Mouse (Mus musculus) CH12.LX (cell line): ENCODE measurements around the gene Pcdh15. TPM values are rescaled to one million over a fixed set of nuclear protein-coding genes. Genes with fewer than 3 reads are reported as not detected.

Experiments
- DNase-seq: peaks from one replicate; pipeline ENCODE4 v3.0.0-alpha.2; 2013; ENCODE audit errors: extremely low read depth
- H3K27ac ChIP-seq: 2 replicates; pipeline ENCODE4 v1.5.1; 2012; ENCODE audit warnings: low read depth, mild to moderate bottlenecking, control low read depth, moderate library complexity; ENCODE audit not compliant: insufficient read depth
- H3K27me3 ChIP-seq: replicated peaks from 2 replicates; pipeline ENCODE3; 2012; ENCODE audit warnings: inconsistent platforms
- H3K36me3 ChIP-seq, 2 experiments: replicated peaks in 1 of 2; 2 replicates each; pipeline versions ENCODE3 to v1.6.1; 2012; ENCODE audit warnings: inconsistent platforms in 1 of 2, low read length in 1 of 2, mild to moderate bottlenecking in 1 of 2, mixed read lengths in 1 of 2, moderate library complexity in 1 of 2; ENCODE audit not compliant: control insufficient read depth in 1 of 2, insufficient read depth in 1 of 2
- H3K4me1 ChIP-seq, 2 experiments: 2 replicates each; pipeline ENCODE4 v1.6.1; 2012; ENCODE audit warnings: inconsistent platforms in 1 of 2, moderate library complexity in 1 of 2; ENCODE audit not compliant: insufficient read depth in 2 of 2, control insufficient read depth in 1 of 2
- H3K4me2 ChIP-seq: 2 replicates; pipeline ENCODE4 v1.6.1; 2012; ENCODE audit warnings: low read depth, mild to moderate bottlenecking, control low read depth; ENCODE audit not compliant: poor library complexity, insufficient read depth, severe bottlenecking
- H3K4me3 ChIP-seq, 3 experiments: fragments of 150-350 bp in 1 of 3; sonication (generic) in 1 of 3; replicated peaks in 1 of 3; 2 replicates each; pipeline versions ENCODE3 to v1.5.1; 2011 to 2012; ENCODE audit warnings: low read depth in 2 of 3, low read length in 2 of 3, mild to moderate bottlenecking in 2 of 3, moderate library complexity in 2 of 3, control low read depth in 1 of 3, improper control_type of control experiment in 1 of 3, inconsistent platforms in 1 of 3, mixed read lengths in 1 of 3; ENCODE audit not compliant: poor library complexity in 1 of 3
- H3K79me2 ChIP-seq: replicated peaks from 2 replicates; pipeline ENCODE4 v1.6.1; 2012; ENCODE audit warnings: mild to moderate bottlenecking, moderate library complexity; ENCODE audit not compliant: control insufficient read depth, poor library complexity, insufficient read depth, severe bottlenecking; ENCODE audit errors: extremely low read depth
- H3K9ac ChIP-seq: 2 replicates; pipeline ENCODE4 v1.6.1; 2012; ENCODE audit warnings: low read depth, mild to moderate bottlenecking, control low read depth, moderate library complexity; ENCODE audit not compliant: insufficient read depth
- H3K9me3 ChIP-seq: replicated peaks from 2 replicates; pipeline ENCODE3; 2012; ENCODE audit warnings: low read length, inconsistent platforms, mixed read lengths
- ELF1 ChIP-seq: IDR thresholded peaks from 2 replicates; pipeline ENCODE4 v1.6.1; 2014; ENCODE audit warnings: low read depth, mild to moderate bottlenecking, inconsistent platforms, low read length, improper control_type of control experiment
- EP300 ChIP-seq: IDR thresholded peaks from 2 replicates; pipeline ENCODE4 v1.6.1; 2011; ENCODE audit warnings: low read length, improper control_type of control experiment
- ETS1 ChIP-seq: conservative IDR thresholded peaks from 2 replicates; pipeline ENCODE4 v1.6.1; 2012; ENCODE audit warnings: low read depth, mild to moderate bottlenecking, inconsistent platforms, low read length, improper control_type of control experiment, moderate library complexity
- IRF4 ChIP-seq: IDR thresholded peaks from 2 replicates; pipeline ENCODE4 v1.6.1; 2014; ENCODE audit warnings: low read depth, mild to moderate bottlenecking, inconsistent platforms, low read length, improper control_type of control experiment
- JUN ChIP-seq: IDR thresholded peaks from 2 replicates; pipeline ENCODE4 v1.6.1; 2011; ENCODE audit warnings: low read depth, mild to moderate bottlenecking, low read length, improper control_type of control experiment, moderate library complexity; ENCODE audit not compliant: insufficient read depth
- JUND ChIP-seq: conservative IDR thresholded peaks from 2 replicates; pipeline ENCODE4 v1.6.1; 2011; ENCODE audit warnings: low read depth, low read length, improper control_type of control experiment
- KAT2A ChIP-seq: IDR thresholded peaks from 2 replicates; pipeline ENCODE4 v1.6.1; 2012; ENCODE audit warnings: low read length, improper control_type of control experiment, inconsistent platforms; ENCODE audit not compliant: insufficient replicate concordance
- MAFK ChIP-seq: IDR thresholded peaks from 2 replicates; pipeline ENCODE4 v1.6.1; 2011; ENCODE audit warnings: low read length, improper control_type of control experiment; ENCODE audit not compliant: insufficient replicate concordance
- MAX ChIP-seq: IDR thresholded peaks from 2 replicates; pipeline ENCODE4 v1.6.1; 2011; ENCODE audit warnings: low read length, improper control_type of control experiment
- MEF2A ChIP-seq: IDR thresholded peaks from 2 replicates; pipeline ENCODE4 v1.6.1; 2014; ENCODE audit warnings: low read depth, mild to moderate bottlenecking, inconsistent platforms, low read length, improper control_type of control experiment, borderline replicate concordance
- MYC ChIP-seq: IDR thresholded peaks from 2 replicates; pipeline ENCODE4 v1.6.1; 2011; ENCODE audit warnings: low read depth, mild to moderate bottlenecking, improper control_type of control experiment, low read length
- NELFE ChIP-seq: IDR thresholded peaks from 2 replicates; pipeline ENCODE4 v1.6.1; 2011; ENCODE audit warnings: low read depth, low read length, improper control_type of control experiment
- NRF1 ChIP-seq: IDR thresholded peaks from 2 replicates; pipeline ENCODE4 v1.6.1; 2014; ENCODE audit warnings: low read depth, mild to moderate bottlenecking, inconsistent platforms, low read length, improper control_type of control experiment, moderate library complexity
- PAX5 ChIP-seq: IDR thresholded peaks from 2 replicates; pipeline ENCODE4 v1.6.1; 2012; ENCODE audit warnings: low read length, inconsistent platforms, mixed read lengths
- POLR2A ChIP-seq: IDR thresholded peaks from 2 replicates; pipeline ENCODE4 v1.6.1; 2011; ENCODE audit warnings: low read depth, mild to moderate bottlenecking, improper control_type of control experiment, low read length
- POLR2AphosphoS2 ChIP-seq: IDR thresholded peaks from 2 replicates; pipeline ENCODE4 v1.6.1; 2011; ENCODE audit warnings: low read depth, low read length, improper control_type of control experiment
- RCOR1 ChIP-seq: conservative IDR thresholded peaks from 2 replicates; pipeline ENCODE4 v1.6.1; 2012; ENCODE audit warnings: low read depth, mild to moderate bottlenecking, inconsistent platforms, low read length, improper control_type of control experiment
- TBP ChIP-seq: conservative IDR thresholded peaks from 2 replicates; pipeline ENCODE4 v1.6.1; 2011; ENCODE audit warnings: low read depth, low read length, improper control_type of control experiment
- UBTF ChIP-seq: IDR thresholded peaks from 2 replicates; pipeline ENCODE4 v1.6.1; 2012; ENCODE audit warnings: low read depth, mild to moderate bottlenecking, inconsistent platforms, low read length, improper control_type of control experiment, moderate library complexity
- USF1 ChIP-seq: IDR thresholded peaks from 2 replicates; pipeline ENCODE4 v1.6.1; 2014; ENCODE audit warnings: low read depth, mild to moderate bottlenecking, inconsistent platforms, low read length, improper control_type of control experiment
- ZKSCAN1 ChIP-seq: IDR thresholded peaks from 2 replicates; pipeline ENCODE4 v1.6.1; 2012; ENCODE audit warnings: low read depth, inconsistent platforms, low read length, improper control_type of control experiment, borderline replicate concordance
- ZMIZ1 ChIP-seq: IDR thresholded peaks from 2 replicates; pipeline ENCODE4 v1.6.1; 2012; ENCODE audit warnings: low read depth, mild to moderate bottlenecking, inconsistent platforms, low read length, improper control_type of control experiment
- ZNF384 ChIP-seq: IDR thresholded peaks from 2 replicates; pipeline ENCODE4 v1.6.1; 2012; ENCODE audit warnings: low read depth, low read length, improper control_type of control experiment, inconsistent platforms
- dilution Hi-C: fragments of 300-500 bp; cut with MboI; formaldehyde crosslinking; loops from 2 replicates; pipeline ENCODE4 v1.14.3; 2020; ENCODE audit warnings: low sequenced_read_pairs; ENCODE audit not compliant: extremely low pct_unique_long_range_greater_than_20kb, extremely low pct_ligation_motif_present
- in situ Hi-C: fragments of 300-500 bp; cut with MboI; formaldehyde crosslinking; loops from 3 replicates; pipeline ENCODE4 v1.14.3; 2019; ENCODE audit warnings: low sequenced_read_pairs, low pct_ligation_motif_present, low pct_unique_long_range_greater_than_20kb, mixed read lengths
- polyA plus RNA-seq: library from polyadenylated mRNA; unstranded; fragments of >175 nt; gene quantifications from 2 replicates; pipeline ENCODE4 v1.2.1, GENCODE M21; 2012; ENCODE audit warnings: low read depth; ENCODE audit not compliant: insufficient read length
- total RNA-seq, 2 experiments: library from RNA; depleted of rRNA; stranded (reverse); fragments of 300-350 nt in 1 of 2; fragments of >200 nt in 1 of 2; gene quantifications; 2 replicates each; pipeline ENCODE4 v1.2.3; 2012 to 2014

The Pcdh15 gene
- total and polyA plus RNA-seq, 3 experiments = not detected

DNA sequence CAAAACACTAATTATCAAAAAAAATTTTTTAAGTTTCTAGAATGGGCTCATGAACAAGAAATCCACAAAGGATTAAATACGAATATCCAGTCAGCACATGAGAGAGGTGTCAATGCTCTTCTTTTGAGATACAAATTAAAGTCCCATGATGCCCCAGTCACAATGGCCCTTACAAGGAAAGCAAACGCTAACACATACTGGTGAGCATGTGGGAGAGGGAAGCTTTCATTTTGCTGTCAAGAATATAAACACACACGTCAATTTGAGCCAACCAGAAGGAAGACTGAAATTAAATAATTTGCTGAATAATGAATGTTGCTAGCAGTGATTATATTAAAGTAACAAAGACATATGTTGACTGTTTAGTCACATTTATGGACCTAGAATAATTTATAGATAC is 1470.5 kb downstream of the Pcdh15 start:
- DNase-seq = no peak
- no peak for TF ChIP-seq MAFK
- no peak for TF ChIP-seq MEF2A
- no peak for TF ChIP-seq USF1
- no peak for TF ChIP-seq PAX5
- no peak for TF ChIP-seq POLR2AphosphoS2
- no peak for TF ChIP-seq RCOR1
- no peak for TF ChIP-seq ZMIZ1
- TF ChIP-seq MYC = no peak
- TF ChIP-seq ELF1 = no peak
- no peak for TF ChIP-seq JUN
- no peak for TF ChIP-seq IRF4
- no peak for TF ChIP-seq NELFE
- no peak for TF ChIP-seq JUND
- TF ChIP-seq MAX = no peak
- TF ChIP-seq TBP = no peak
- TF ChIP-seq EP300 = no peak
- TF ChIP-seq POLR2A = no peak
- no peak for TF ChIP-seq NRF1
- Histone ChIP-seq H3K4me1 (peaks cover 0 to 2% of the 10 kb centered on the region in 2 experiments; a peak in 1 of 4 replicates), H3K4me3 (no peak overlapping the region), H3K9ac (no peak overlapping the region), H3K9me3 (no peaks in the 10 kb centered on the region), H3K4me2 (no peak overlapping the region), H3K79me2 (no peaks in the 10 kb centered on the region), H3K27ac (no peak overlapping the region), H3K27me3 (no peaks in the 10 kb centered on the region), H3K36me3 (no peaks in the 10 kb centered on the region)
- dilution Hi-C loops (no loop called here), in situ Hi-C loops (no loop called here)

DNA sequence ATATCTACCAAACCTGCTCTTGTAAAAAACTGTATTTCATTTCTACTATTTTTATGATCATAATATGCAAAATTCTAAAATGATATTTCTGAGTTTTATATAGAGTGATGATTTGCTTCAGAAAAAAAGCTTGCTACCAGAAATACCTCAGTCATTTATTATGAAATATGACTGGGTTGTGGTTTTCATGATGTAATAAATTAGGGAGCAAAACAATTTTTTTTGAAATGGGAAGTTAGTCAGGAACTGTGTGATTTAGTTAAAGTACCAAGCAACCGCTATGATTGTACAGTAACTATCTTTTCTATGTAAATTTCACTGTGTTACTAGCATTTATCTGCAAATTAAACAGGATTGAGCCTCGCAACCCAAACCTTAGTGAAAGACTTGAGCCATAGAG is 1480.8 kb downstream of the Pcdh15 start:
- Histone ChIP-seq H3K4me3 (no peak overlapping the region), H3K79me2 (no peaks in the 10 kb centered on the region), H3K4me2 (no peak overlapping the region), H3K27me3 (no peaks in the 10 kb centered on the region), H3K9ac (no peak overlapping the region), H3K4me1 (no peaks in the 10 kb centered on the region), H3K27ac (no peak overlapping the region), H3K36me3 (no peaks in the 10 kb centered on the region), H3K9me3 (no peaks in the 10 kb centered on the region)
- TF ChIP-seq MEF2A (no peak), MAX (no peak), KAT2A (no peak), TBP (no peak), ZKSCAN1 (no peak), NELFE (no peak), UBTF (no peak), ETS1 (no peak), ZNF384 (no peak)
- dilution Hi-C loops = no loop called here
- DNase-seq = no peak
- in situ Hi-C loops = no loop called here
